Mouse (Mus musculus) ovary, postnatal 36 days (tissue): ENCODE data around the gene Ubl3.

Experiments used
- DNase-seq: peaks from one replicate; pipeline ENCODE4 v3.0.0; 2022; ENCODE audit warnings: low spot score, mixed read lengths

Gene Ubl3

DNA sequence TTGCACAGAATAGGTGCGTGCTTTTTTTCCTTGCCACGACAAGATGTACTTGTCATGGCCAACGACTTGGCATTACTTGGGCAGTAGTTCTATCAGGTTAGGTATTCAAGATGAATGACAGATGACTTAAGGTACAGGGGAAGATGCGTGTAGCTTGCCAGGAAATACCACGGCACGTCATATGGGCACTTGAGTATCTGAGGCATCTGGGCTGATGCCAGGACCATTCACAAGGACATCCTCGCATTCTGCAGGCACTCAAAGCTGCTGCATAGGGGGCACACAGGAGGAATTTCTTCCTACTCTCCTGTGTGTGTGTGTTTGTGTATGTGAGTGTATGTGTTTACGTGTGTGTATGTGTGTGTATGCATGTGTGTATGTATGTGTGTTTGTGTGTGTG is 9.6 kb upstream of the Ubl3 start:
- no peak for DNase-seq

DNA sequence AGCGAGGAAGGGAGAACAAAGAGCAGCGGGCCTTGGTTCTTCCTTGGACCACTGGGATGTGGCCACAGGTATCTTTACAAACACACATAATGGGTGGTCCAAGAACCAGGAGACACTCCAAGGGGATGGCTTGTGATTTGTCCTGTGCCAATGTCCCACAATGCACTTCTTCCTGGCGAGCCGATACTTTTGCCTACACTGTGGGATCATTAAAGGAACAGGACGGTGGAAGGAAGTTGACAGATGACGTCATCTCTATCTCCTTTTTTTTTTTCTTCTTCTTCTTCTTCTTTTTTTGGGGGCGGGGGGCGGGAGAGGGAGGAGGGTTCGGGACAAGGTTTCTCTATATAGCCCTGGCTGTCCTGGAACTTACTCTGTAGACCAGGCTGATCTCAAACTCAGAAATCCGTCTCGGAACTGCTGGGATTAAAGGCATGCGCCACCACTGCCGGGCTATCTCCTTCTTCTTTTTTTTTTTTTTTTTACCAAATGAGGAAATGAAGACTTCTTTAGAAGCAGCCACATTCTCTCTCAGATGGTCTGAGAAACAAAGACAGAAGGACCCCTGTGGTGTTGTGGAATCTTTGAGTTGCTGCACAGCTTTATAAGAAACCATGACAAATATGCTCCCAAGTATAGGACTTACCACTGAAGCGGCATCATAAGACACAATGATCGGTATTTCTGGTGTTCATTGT is 6.8 kb upstream of the Ubl3 start:
- no peak for DNase-seq

- DNase-seq: no peak
Measured at GRCm38 (mm10) chr5:148558472-148558871, 5.9 kb upstream of the Ubl3 start.

DNA sequence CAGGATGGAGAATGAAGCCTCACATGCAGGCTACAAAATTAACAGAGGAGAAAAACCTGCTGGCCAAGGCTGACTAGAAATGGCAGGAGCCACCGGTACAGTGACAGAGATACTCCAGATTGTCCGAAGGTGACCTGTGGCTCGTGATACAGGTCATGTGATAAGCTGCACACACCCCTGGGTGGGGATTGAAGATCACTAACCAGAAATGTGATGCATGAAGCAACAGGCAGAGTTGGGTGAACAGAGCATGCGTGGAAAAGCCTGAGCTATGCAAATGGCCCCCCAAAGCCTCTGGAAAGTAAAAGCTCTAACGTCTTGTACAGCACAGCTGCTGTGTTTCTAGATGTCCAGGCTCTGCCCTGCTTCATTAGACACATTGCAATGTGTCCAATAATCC is 3.9 kb upstream of the Ubl3 start:
- DNase-seq: no peak

- DNase-seq: no peak
Measured at GRCm38 (mm10) chr5:148555156-148555555, 2.6 kb upstream of the Ubl3 start.

GRCm38 (mm10) chr5:148554701-148555100 is 2.1 kb upstream of the Ubl3 start:
- DNase-seq: no peak

DNA sequence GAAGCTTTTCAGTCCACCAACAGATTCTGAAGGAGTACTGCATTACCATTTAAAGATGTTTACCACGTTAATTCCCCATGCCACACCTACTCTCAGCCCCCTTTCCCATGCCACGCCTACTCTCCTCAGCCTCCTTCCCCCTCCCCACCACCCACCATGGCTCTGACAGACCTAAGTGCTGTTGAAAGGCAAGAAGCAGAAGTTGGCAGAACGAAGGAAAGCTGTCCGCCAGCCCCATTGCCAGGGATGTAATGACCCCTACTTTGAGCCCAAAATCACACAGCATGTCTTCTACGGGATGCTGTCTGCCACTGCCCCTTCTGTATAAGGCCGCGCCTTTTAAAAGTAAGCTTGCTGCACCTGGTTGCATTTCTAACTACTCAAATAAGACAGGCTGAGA is 1.7 kb upstream of the Ubl3 start:
- no peak for DNase-seq

DNA sequence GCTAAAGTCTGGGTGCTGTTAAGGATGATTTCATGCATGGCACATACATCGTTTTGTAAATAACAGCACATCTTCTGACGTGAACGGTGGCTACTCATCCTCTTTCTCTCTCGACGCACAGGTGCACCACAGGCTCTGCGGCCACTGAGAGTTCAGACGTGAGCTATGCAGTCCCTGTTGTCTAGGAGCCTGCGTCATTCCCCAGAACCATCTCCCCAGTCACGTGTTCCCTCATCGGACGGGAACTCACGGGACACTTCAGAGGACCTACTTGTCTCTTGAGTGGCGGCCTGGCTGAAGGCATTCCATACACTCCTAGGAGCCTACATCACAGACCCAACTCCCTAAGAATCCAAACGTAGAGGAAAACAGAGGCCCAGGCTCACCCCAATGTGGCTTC is 1.1 kb upstream of the Ubl3 start:
- no peak for DNase-seq

DNA sequence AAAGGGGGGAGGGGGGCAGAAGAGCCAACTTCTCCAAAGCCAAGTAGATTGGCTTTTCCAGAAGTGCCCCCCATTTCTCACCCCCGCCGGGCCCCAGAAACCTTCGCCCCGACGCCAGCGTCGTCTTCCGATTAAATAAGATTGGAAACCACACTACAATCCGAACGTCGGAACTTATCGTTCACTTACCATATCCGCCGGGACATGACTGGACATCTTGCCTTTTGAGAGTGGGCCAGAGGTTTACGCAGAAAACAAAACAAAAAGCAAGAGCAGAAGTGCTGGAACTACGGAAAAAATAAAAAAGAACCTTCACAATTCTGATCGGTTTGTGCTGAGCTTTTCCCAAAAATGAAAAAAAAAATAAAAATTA is 839 bp downstream of the Ubl3 start:
- no peak for DNase-seq

DNA sequence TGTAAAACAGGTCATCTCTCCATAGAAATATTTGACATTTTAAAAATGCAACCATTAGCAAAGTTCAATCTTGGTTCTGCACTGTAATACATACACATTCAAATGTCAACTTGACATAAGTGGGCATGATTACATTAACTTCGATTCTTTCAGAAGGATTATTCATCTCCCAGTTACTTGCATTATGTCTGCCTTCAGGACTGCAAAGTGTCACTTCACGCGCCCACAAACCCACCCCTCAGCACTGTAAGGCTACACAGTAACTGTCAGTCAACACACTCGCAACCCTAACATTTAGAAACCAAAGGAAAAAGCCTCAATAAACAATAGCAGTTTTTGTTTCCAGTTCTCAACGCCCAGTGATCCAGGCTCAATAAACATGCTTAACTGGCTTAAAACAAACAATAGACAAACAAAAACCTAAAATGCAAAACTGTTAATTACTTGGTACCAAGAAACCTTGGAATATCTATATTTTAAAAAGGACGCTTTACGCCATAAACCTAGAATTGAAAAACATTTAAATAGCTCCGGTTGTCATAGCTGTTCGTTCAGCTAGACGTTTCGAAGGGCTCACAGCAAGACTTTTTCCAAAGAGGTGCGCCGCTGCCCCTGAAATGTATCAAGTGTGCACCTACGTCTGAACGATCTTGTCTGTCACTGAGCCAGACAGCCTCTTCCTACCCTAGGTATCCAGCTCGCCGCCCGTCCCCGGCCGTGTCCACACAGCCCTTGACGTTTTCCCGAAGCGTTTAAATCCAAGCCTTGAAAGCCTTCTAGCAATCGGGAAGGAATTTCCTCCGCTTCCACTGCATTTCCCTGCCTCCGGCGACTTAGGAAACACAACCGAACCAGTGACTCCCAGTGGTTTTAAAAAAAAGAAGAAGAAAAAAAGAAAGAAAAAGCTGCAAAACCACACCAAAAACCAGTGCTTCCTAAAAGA is 1.5 kb downstream of the Ubl3 start:
- DNase-seq: peak; percentile 40

- DNase-seq: no peak
Measured at GRCm38 (mm10) chr5:148550393-148550792, 2.2 kb downstream of the Ubl3 start.

DNA sequence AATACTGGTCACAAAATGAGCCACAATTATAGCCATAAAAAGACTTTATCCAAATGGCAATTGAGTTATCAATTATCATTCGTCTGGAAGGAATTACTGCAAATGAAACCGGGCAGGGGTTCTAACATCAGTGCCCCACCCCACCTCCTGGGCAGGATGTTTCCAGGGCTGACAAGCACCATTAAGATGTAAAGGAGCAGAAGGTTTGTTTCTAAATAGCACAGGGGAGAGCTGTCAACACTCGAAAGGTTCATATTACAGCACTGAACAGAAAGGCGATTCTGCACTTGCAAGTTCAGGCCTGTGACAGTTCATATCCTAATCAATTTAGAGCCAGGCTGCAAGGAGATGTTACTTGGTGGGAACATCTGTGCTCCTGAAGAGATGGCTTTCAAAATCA is 3.3 kb downstream of the Ubl3 start:
- DNase-seq: no peak

DNA sequence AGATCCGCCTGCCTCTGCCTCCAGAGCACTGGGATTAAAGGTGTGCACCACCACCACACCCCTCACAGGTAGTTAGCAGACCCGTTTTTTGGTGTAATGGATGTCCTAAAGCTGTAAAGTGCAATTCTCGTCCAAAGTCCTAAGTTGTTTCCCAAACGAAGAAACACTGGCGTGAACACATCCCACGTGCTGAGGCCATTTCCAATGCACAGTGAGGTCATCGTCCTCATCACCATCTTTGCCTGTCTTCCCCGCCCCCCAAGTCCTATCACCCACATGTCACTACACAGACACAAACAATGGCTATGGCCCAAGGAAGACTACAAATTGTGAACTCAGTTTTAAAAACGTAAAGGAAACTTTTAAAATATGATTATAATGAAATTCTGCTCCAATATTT is 4.0 kb downstream of the Ubl3 start:
- no peak for DNase-seq

- DNase-seq: no peak
Measured at GRCm38 (mm10) chr5:148547870-148548456, 4.6 kb downstream of the Ubl3 start.

GRCm38 (mm10) chr5:148546970-148547369 is 5.6 kb downstream of the Ubl3 start:
- DNase-seq: no peak

DNA sequence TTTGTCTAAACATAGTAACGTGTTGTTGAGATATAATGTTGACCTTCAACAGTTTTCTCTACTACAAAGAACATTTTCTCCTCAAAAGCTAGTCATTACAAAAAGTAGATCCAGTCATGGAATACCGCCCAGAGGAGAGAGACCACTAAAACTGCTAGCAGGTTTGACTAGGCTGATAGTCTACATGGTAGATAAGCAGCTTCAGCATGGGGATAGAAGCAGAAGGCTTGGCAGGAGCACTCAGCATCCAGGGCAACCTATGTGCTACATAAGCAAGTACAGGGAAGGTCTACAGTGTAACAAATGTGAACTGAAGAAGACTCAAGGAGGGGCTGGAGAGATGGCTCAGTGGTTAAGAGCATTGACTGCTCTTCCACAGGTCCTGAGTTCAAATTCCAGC is 7.9 kb downstream of the Ubl3 start:
- DNase-seq: no peak

DNA sequence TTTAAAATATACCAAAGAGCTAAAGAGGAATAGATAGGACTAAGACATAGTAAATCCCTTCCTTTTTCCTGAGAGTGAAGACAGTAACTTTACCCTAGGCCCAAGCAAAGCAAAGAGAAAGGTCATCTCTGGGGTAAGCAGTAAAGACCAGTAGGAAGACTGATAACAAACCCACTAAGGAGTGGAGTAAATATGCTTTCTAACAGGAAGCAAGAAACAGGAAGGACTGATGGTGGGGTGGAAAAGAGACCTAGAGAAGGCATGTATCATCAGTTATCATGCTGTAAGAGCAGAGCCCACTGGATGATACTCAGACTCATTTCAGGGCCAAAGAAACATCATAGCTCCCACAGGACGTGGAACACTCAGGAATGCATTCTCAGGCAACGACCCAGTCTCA is 10.4 kb downstream of the Ubl3 start:
- no peak for DNase-seq

DNA sequence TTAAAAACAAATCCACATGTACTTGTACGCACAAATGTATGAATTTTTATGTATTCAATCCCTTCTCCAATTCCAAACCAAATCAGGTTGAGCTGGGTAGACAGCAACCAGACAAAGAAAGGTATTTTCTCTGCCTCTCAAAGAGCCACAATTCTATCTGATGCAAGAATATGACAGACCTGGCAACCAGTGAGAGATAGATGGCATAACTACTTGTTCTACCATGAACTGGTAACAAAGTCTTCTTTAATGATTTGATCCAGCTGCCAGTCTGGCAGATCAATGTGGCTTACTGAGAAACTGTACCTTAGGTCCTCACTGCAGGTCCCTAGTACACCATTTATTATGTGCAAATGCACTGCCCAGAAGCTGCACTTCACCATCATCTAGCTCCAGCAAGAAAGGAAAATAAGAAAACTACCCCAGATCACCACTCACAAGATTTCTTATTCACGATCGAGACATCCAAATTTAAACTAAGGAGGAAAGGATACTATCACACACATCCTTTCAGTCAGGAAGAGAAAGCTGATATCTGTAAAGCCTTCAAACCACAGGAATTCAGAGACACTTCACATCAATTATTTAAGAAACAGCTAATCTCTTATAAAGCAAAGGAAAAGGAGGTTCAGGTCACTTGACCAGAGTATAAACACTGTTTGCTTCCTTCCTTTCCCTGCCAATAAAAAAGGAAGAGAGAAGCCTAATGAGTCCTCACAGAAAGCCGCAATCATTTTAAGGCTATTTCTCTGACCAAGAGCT is 16.7 kb downstream of the Ubl3 start:
- no peak for DNase-seq

DNA sequence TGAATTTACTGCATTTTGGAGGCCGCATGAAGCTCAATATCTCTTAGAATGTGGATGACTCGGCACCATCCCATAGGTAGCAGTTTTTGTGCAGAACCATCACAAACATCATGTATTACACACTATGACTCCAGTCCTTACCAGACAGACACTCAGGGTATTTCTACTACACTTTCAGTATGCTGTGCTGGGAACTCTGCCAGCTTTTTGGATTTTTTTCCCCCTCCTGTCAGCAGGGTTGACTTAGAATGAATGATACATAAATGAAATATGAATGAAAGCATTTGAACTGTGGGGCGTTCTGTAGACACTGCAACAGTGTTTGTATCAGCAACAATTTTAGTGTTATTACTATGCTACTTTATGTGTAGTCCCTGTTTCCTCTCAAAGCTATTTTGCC is 17.9 kb downstream of the Ubl3 start:
- DNase-seq: no peak

- no peak for DNase-seq
Measured at GRCm38 (mm10) chr5:148533924-148534323, 18.7 kb downstream of the Ubl3 start.

DNA sequence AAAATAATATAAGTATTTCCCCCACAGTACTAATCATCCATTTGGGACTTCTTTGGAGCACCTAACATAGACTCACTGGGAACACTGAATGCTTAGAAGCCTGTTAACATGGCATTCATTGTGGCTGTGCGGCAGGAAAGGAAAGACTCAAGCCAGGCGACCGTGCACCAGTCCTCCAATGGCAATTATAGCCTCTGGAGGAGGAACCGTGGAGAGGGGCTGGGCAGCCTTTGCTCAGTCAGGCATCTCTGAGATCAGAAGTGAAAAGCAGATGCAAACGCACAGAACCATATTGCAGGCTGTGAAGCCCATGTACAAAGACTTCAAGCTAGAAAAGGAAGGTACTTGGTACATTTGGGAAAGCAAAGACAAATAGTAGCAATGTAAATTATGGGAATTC is 20.4 kb downstream of the Ubl3 start:
- no peak for DNase-seq

- DNase-seq: no peak
Measured at GRCm38 (mm10) chr5:148527632-148528031, 25.0 kb downstream of the Ubl3 start.
